Mouse (Mus musculus) spleen, embryonic (tissue): ENCODE measurements around the gene Rnf208.

ENCODE experiments used
- CTCF ChIA-PET: fragments of 350-600 bp; sonication (Branson Sonifier 250); formaldehyde crosslinking; loops from one replicate; lab custom pipeline; 2022; lab: Charles Lee

Gene Rnf208

DNA sequence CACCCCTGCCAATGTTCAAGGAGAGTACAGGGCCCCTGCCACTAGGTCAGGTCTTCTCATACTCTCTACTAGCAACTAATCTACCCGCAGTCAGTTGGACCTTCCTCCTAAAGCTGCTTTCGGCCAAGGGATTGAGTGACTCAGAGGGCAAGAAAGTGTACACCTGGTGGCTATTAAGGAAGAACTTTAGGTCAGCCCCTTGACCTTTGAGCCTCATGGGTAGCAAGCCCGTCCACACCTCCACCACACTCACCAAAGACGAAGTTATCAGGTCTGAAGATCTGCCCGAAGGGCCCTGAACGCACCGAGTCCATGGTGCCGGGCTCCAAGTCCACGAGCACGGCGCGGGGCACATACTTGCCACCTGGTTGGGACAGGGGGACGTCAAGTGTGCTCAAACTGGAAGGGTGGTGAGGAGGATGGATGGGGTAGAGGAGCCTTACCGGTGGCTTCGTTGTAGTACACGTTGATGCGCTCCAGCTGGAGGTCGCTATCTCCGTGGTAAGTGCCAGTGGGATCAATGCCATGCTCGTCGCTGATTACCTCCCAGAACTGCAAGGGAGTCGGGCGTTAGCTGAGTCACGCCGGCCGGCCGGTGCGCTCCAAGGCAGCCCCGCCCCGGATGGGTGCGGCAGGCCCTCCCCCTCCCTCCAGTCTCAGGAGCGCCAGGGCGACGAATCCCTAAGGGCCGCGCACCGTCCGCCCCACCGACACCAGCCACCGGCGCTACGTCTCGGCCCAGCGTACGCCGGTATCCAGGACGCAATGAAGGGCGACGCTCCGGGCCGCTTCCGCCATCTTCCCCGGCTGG lies 18.2 kb upstream of the Rnf208 start:
- CTCF ChIA-PET = interaction anchor here (1.1 to 1.2 kb wide), 2 partner anchors 12 to 43 kb away, joined by 3 read pairs; partner anchors contain the start of genes Nelfb and Nrarp

DNA sequence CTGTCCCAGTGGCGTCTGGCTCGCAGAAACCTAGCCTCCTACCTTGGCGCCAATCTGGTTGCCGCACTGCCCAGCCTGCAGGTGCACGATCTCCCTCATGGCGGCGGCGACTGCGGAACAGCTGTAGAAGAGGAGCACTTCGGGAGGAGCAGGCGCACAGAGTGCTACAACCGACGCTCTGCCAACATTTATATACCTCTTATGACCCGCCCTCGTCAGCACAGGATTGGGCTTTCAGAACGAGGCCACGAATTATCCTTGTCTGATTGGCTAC lies 17.6 kb upstream of the Rnf208 start, which contains the start of gene Tubb4b:
Gene Tubb4b (minus strand): TSS at position 211 of the 274 bp plus-strand sequence.
- CTCF ChIA-PET = interaction anchor here (0.7 to 1.2 kb wide), 2 partner anchors 19 to 43 kb away, joined by 3 read pairs; partner anchors contain the start of gene Nrarp

DNA sequence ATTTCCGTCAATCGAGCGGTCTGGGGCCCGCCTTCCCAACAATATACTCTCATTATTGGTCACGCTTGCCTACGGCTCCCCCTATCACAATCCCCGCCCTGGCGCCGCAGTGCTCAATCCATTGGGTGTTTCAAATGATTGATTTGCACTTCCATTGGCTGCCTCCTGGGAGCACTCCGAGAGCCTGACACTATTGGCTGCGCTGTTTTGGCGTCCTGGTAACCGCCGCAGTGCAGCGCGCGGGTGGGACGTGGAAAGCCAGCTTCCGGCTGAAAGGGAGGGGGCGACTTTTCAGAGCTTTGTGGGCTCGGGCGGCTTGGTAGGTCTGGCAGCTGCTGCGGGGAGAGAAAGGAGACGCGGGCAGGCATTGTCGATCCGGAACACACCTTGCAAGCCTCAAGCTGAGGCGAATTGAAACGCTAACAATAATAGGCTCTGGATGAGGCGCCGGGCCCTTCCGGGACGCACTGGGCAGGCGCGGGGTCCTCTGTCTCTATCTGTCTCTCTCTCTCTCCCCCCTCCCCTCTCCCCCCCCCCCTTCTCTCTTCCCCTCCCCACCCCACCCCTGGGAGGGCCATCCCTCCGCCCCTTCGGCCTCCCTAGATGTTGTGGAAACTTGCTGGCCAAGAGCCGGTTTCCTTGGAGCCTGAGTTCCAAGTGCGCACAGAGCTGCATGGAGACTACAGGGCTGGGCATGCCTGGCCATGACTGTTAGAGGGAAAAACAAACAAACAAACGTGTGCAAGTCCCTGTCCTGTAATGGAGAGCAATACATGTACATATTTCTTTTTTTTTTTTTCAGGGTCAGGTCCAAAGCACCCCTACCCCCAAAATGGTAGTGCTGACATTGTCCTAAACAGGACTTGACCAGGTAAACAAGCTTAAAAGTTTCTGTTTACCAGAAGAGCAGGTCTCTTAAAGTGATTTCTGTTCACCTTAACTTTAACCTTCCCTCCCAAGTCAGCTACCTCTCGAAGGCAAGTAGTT lies 17.0 kb upstream of the Rnf208 start:
- CTCF ChIA-PET = interaction anchor here (0.6 to 1.2 kb wide), 6 partner anchors 13 to 93 kb away, joined by 3 to 8 read pairs (median 4); partner anchors contain the start of gene Nrarp

- CTCF ChIA-PET = interaction anchor here (0.7 to 1.2 kb wide), 2 partner anchors 13 to 94 kb away, joined by 4 read pairs; no protein-coding TSS in a partner anchor
Observed at GRCm38 (mm10) chr2:25225811-25226379, 16.2 kb upstream of the Rnf208 start.

- CTCF ChIA-PET = interaction anchor here (1.6 to 2.4 kb wide), 2 partner anchors 33 to 37 kb away, joined by 4 to 10 read pairs; no protein-coding TSS in a partner anchor
Observed at GRCm38 (mm10) chr2:25226864-25227263, 15.2 kb upstream of the Rnf208 start.

DNA sequence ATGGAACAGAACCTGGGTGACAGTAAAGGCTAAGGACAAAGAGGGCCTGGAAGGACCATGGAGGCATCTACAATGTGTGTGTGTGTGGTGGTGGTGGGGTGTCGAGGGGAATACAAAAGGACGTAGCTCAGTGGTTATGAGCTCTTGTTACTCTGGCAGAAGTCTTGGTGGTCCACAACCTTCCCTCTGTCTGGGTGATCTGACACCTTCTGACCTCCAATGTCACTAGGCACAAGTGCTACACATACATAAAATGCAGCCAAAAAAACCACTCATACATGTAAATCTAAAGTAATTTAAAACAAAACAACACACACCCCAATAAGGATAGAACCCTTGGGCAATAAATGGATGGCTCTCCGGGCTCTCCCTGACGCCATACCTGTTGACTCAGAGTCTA lies 14.6 kb upstream of the Rnf208 start:
- CTCF ChIA-PET = interaction anchor here (0.7 to 2.4 kb wide), 5 partner anchors 15 to 38 kb away, joined by 3 to 10 read pairs (median 4); partner anchors contain the start of gene Rnf208

- CTCF ChIA-PET = interaction anchor here (0.7 to 2.4 kb wide), 8 partner anchors 13 to 43 kb away, joined by 3 to 10 read pairs (median 4); partner anchors contain the start of genes Anapc2, Rnf208, Ssna1 and Tor4a
Observed at GRCm38 (mm10) chr2:25228431-25228889, 13.6 kb upstream of the Rnf208 start.

DNA sequence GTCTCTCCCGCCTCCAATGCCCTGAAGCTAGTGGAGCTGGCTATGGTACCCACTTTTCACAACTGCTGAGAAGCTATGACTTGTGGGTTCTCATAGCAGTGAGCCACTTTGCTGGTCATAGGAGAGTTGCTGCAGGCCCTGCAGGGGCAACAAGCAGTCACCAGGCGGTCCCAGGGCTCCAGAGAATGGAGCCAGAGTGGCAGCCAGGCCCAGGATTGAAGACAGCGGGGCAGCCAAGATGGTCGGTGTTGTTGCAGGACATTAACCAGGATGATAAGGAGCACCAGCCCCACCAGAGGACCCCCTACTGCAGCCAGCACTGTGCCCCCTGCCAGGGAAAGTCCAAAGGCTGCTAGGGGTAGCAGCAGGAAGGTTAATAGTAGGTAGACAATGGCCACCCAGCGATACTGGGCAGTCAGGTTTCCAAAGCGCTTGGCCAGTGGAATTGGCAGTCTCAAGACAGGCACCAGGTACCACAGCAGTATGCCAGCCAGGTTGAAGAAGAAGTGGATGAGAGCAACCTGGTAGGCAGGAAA lies 13.0 kb upstream of the Rnf208 start:
- CTCF ChIA-PET = interaction anchor here (0.7 to 2.4 kb wide), 8 partner anchors 13 to 43 kb away, joined by 3 to 10 read pairs (median 4); partner anchors contain the start of genes Anapc2, Rnf208, Ssna1 and Tor4a

DNA sequence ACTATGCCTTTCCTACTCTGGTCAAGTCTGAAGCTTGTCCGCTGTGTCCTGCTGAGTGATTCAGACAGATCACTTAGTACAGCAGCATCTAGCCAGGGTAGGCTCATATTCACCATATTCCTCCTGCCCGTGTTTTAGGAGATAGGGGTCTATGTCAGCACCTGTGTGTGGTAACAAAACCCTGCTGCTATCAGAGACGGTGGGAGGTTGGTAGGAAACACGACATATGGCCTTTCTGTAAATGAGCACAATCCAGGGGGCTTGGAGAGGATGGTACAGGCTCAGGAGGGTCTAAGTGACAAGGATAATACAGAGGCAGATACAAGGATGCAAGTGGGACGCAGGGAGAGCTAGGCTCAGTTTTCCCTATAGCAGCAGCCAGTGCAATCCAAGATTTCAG lies 12.5 kb upstream of the Rnf208 start:
- CTCF ChIA-PET = interaction anchor here (1.0 to 1.7 kb wide), 4 partner anchors 21 to 42 kb away, joined by 4 to 5 read pairs (median 4); partner anchors contain the start of genes Anapc2 and Ssna1

- CTCF ChIA-PET = no interaction called here
Observed at GRCm38 (mm10) chr2:25230581-25230980, 11.5 kb upstream of the Rnf208 start.

- CTCF ChIA-PET = no interaction called here
Observed at GRCm38 (mm10) chr2:25231038-25231437, 11.0 kb upstream of the Rnf208 start.

DNA sequence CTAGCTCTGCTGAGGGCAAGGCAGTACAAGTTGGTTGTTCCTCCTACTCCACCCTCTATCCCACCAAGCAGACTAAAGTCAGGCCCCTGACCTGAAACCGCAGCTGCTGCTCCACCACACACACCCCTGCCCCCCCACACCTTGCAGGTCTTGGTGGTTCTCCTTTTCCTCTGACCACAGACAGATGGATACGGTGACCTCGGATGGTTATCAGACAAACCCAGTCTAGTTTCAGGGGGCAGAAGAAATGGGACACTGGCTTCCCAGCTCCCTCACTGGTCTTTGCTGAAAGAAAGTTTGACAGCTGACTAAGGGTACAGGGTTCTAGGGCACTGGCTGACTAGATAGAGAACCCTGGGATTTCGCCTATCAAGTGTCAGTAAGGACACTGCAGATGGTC lies 8.6 kb upstream of the Rnf208 start:
- CTCF ChIA-PET = no interaction called here

- CTCF ChIA-PET = no interaction called here
Observed at GRCm38 (mm10) chr2:25234050-25234449, 8.0 kb upstream of the Rnf208 start, which contains the start of gene Slc34a3. Gene Slc34a3 (minus strand): TSS chr2:25234364.

- CTCF ChIA-PET = no interaction called here
Observed at GRCm38 (mm10) chr2:25234551-25235220, 7.4 kb upstream of the Rnf208 start.

DNA sequence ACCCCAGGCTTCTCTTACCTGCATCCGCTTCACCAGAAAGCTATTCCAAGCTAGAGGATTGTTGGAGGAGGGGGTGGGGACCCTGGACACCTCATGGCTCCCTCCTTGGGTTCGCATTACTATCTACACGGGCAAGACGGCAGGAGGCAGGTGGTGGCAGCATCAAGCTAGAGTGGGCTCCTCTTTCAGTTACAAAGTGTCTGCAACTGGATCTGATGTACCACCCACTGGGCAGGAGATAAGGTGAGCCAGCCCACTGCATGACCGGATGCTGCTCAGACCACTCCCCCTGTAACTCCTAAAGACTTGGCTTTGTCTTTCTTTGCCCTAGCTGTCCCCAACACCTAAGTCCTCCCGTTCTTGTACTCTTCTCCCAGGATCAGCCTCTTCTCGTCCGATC lies 5.4 kb upstream of the Rnf208 start, which contains the start of gene Rnf224:
Gene Rnf224 (minus strand): TSS at position 174 of the 400 bp plus-strand sequence.
- CTCF ChIA-PET = interaction anchor here (0.6 kb wide), 1 partner anchor 423 kb away, joined by 3 read pairs; no protein-coding TSS in a partner anchor

DNA sequence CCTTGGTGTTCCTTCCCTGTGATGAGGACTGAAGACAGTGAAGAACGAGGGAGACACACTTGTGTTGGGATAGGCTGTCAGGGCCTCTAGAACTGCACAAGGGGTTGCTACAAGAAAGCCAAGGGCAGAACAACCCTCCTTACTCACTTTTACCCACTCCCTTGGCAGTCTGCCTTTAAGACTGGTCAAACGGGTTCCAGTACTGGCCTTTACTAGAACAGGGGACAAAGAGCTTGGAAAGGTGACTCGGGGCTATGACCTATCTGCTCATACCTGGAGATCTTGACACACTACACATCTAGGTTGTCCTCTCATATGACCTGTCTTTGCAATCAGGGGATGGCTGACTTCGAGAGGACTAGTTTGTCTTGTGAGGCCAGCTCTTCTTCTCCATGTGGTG lies 4.5 kb upstream of the Rnf208 start:
- CTCF ChIA-PET = interaction anchor here (0.6 kb wide), 1 partner anchor 422 kb away, joined by 3 read pairs; no protein-coding TSS in a partner anchor

- CTCF ChIA-PET = no interaction called here
Observed at GRCm38 (mm10) chr2:25238106-25238505, 3.9 kb upstream of the Rnf208 start.

DNA sequence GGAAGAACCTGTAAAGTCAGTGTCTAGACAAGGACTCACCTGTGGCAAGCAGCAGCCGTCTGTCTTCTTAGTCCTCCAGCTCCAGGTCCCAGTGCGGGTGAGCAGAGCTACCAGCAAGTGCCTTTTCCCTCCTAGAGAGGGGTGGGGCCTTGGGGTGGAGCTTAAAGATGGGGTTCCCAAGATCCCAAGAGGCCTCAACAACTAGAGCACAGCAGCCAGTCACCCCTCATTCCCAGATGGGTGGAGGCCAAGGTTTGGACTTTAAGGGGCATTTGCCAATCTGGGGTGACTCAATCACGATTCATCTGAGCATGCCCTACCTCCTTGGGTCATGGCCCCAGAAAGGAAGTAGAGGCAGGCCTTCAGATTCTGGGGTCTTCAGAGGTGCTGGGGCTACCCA lies 2.3 kb upstream of the Rnf208 start:
- CTCF ChIA-PET = no interaction called here

GRCm38 (mm10) chr2:25240310-25240709 lies 1.7 kb upstream of the Rnf208 start:
- CTCF ChIA-PET = interaction anchor here (0.6 to 1.0 kb wide), 5 partner anchors 9 to 648 kb away, joined by 3 to 4 read pairs (median 3); no protein-coding TSS in a partner anchor
